Mouse (Mus musculus) kidney, postnatal 36 days (tissue): ENCODE measurements at regions not wholly inside any gene's neighbourhood (a gene's known extent, or its start where the extent isn't known, plus 50 kb on each side); places are given as distances from the start of the nearest gene placed in this dataset.

Source experiments
- DNase-seq, 2 experiments: peaks; one replicate each; pipeline ENCODE4 v3.0.0; 2021 to 2022; ENCODE audit warnings: mixed read lengths in 2 of 2

GRCm38 (mm10) chr3:118500234-118500633 lies 61.7 kb upstream of the Dpyd start:
- DNase-seq: peak; percentile 1 to 4

- no peak for DNase-seq
Measured at GRCm38 (mm10) chr3:118507582-118508237, 54.2 kb upstream of the Dpyd start.

GRCm38 (mm10) chr3:118510837-118511236 lies 51.1 kb upstream of the Dpyd start:
- no peak for DNase-seq

- no peak for DNase-seq
Measured at GRCm38 (mm10) chr3:118511969-118512368, 50.0 kb upstream of the Dpyd start.
